Mouse (Mus musculus): ENCODE measurements at regions not wholly inside any gene's neighbourhood (a gene's known extent, or its start where the extent isn't known, plus 50 kb on each side); places are given as distances from the start of the nearest gene placed in this dataset.
"Not testable (repeated sequence)": the region's sequence is repeated elsewhere in the genome, so short reads cannot be mapped to it uniquely, and the experiment has no call there.

DNA sequence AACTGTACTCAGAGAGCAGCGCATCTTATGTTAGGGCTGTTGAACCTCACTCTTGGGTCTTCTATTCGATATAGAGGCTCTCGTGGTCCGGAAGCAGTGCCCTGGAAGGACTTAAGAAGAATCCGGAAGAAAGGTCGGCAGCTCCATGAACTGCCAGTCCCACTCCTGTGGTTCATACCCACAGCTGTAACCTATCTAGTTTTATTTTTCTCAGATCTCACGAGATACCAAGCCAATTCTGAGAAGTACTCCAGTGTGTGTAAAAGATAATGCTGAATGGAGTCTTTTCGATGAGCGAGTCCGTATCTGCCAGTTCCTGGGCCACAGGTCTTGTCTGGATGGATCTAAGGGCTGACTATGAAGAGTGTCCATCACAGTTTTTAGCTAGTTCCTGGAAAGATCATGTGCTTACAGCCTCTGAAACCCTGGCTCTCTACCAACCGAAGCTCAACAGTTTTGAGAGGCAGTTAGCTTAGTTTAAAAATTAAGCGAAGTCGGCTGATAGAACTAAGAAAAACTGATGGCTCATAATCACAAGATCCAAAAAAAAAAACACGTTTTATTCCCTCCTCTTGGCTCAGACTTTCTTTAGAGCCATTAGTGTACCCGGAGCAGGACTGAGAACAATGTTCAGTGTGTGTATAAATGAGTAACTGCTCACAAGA lies 86.5 kb upstream of the Abca1 start:
- H3K27me3 ChIP-seq (replicated peaks) = no peaks in the 10 kb centered on the region
- H3K4me1 ChIP-seq (replicated peaks) = no peaks in the 10 kb centered on the region
- H3K9ac ChIP-seq = no peak overlapping the region
- H3K27ac ChIP-seq = no peak overlapping the region
- no peaks in the 10 kb centered on the region for H3K36me3 ChIP-seq
- H3K4me3 ChIP-seq (replicated peaks) = no peak overlapping the region
- H3K4me2 ChIP-seq (replicated peaks) = no peak overlapping the region
- no peaks in the 10 kb centered on the region for H3K9me3 ChIP-seq
- ATAC-seq = no peak
- 81% methylated on average over 15 of the region's 15 CpGs for WGBS

DNA sequence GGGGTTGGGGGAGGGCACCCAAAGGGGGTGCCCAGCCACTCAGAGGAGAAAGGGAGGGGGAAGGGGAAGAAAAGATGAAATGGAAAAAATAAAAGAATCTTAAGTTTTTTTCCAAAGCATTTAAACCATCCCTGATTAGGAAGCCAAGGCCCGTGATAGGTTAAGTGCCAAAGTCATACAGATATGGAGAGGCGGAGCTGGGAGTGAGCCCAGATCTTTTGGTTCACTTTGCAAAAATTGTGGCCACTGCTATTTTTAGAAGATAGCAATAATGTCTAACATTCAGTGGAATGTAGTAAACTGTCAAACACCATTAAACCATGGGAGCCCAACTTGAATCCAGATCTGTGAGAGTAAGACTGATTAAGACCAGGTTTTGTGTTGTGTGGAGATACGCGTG lies 85.9 kb upstream of the Abca1 start:
- Histone ChIP-seq H3K4me2 (replicated peaks) (no peak overlapping the region), H3K9me3 (no peaks in the 10 kb centered on the region), H3K36me3 (no peaks in the 10 kb centered on the region), H3K27ac (no peak overlapping the region), H3K27me3 (replicated peaks) (no peaks in the 10 kb centered on the region), H3K4me1 (replicated peaks) (no peaks in the 10 kb centered on the region), H3K9ac (no peak overlapping the region), H3K4me3 (replicated peaks) (no peak overlapping the region)
- WGBS = 88% methylated on average over 4 of the region's 4 CpGs
- no peak for ATAC-seq

DNA sequence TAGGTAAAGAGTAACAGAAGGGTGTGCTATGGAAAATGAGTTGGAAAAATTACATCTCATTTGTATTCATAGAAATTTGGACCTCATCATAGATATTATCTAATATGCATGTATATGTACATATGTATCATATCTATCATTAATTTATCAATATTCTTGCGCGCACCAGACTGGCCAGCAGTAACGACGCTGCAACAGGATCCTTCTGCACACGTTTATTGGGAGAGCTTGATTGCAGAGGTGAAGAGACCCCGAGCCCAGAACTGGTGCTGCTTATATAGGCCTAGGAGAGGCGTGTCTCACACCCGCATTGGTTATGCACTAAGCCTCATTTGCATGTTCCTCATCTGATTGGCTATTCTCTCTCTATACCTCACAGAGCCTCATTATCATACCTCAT lies 83.8 kb upstream of the Abca1 start:
- 90% methylated on average over 8 of the region's 8 CpGs for WGBS
- not testable (repeated sequence) for H3K9me3 ChIP-seq; H3K4me3 ChIP-seq (replicated peaks); H3K4me2 ChIP-seq (replicated peaks); H3K36me3 ChIP-seq; H3K27ac ChIP-seq; H3K4me1 ChIP-seq (replicated peaks); H3K9ac ChIP-seq; H3K27me3 ChIP-seq (replicated peaks); ATAC-seq

DNA sequence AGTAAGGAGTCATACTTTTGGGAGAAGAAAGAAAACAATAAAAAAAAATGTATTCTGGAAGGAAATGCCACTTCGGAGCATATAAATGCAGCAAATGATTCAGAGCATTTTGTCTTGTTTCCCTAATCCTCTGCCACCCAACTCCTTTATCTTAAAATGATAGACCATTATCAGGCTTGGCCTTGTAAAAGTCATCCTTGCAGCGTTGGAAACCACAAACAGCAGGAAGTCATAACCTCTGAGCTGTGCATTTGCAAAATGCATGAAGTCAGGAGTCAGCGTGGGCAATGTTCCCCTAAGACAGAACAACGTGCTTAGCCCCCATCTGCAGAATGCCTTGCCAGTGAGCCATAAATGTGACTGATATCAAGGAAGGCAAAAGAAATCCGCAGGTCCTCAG lies 80.2 kb upstream of the Abca1 start:
- no peaks in the 10 kb centered on the region for H3K4me1 ChIP-seq (replicated peaks)
- no peak for ATAC-seq
- H3K36me3 ChIP-seq = no peaks in the 10 kb centered on the region
- WGBS = 46% methylated on average over 5 of the region's 5 CpGs
- H3K4me2 ChIP-seq (replicated peaks) = no peak overlapping the region
- H3K9ac ChIP-seq = no peak overlapping the region
- H3K27me3 ChIP-seq (replicated peaks) = no peaks in the 10 kb centered on the region
- H3K27ac ChIP-seq = no peak overlapping the region
- H3K9me3 ChIP-seq = no peaks in the 10 kb centered on the region
- no peak overlapping the region for H3K4me3 ChIP-seq (replicated peaks)

DNA sequence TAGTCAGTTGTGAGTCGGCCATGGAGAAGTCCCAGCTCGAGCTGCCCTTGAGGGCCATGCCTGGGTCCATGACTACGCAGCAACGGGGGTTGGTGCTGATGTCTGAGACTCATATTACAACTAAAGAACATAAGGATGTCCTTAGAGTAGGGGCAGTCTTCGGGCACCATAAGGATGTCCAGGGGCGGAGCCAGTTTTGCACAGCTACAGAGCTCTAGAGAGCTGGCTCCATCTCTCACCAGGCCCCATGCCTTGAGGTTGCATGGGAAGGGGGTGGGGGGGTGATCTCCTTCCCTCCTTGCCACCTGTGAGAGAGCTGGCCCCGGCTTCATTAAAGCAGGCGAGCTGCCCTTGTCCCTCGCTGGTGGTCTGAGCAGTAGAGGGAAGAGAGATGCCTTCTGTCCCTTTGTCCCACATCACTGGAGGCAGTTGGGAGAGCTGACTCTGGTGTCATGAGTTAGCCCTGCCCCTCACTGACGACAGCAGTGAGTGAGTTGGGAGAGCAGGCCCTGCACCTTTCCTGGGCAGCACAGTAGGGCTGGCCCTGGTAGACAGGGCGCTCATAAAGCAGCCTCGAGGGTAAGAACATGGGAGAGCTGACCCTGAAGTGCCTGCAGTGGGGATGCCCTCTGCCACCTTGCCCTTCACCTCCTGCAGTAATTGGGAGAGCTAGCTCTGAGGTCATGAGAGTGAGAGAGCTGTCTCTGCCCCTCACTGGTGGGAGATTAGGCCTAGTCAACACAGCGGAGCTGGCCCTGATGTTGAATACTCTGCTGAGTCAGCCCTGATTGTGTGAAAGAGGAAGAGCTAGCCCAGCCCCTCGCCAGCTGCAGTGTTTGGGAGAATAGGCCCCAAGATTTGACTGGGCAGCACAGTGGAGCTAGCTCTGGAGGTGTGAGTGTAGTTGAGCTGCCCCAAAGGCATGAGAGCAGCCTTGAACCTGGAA lies 78.9 kb upstream of the Abca1 start:
- no peaks in the 10 kb centered on the region for H3K36me3 ChIP-seq
- ATAC-seq = no peak
- WGBS = 79% methylated on average over 14 of the region's 14 CpGs

DNA sequence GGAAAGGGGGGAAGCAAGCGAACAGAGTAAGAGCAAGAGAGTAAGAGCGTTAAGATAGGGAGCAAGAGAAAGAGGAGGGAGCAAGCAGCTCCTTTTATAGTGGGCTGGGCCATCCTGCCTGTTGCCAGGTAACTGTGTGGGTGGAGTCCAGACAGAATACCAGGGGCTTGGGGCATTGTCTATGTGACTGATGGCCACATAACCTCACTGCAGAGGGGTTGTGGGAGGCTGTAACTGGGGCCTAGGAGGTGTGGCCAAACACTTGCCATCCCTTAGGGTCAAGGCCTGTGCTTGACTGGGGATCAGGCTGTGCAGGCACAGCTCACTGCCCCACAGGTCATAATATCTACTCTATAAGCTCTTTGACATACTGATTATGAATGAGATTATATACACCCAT lies 76.2 kb upstream of the Abca1 start:
- no peaks in the 10 kb centered on the region for H3K9me3 ChIP-seq
- H3K9ac ChIP-seq = no peak overlapping the region
- no peaks in the 10 kb centered on the region for H3K27me3 ChIP-seq (replicated peaks)
- no peak for ATAC-seq
- no peak overlapping the region for H3K4me3 ChIP-seq (replicated peaks)
- H3K27ac ChIP-seq = no peak overlapping the region
- no peak overlapping the region for H3K4me2 ChIP-seq (replicated peaks)
- 50% methylated on average over 2 of the region's 2 CpGs for WGBS
- H3K36me3 ChIP-seq = no peaks in the 10 kb centered on the region
- H3K4me1 ChIP-seq (replicated peaks) = no peaks in the 10 kb centered on the region

More for the DNA sequence above, 78.9 kb upstream of the Abca1 start:
- Histone ChIP-seq H3K4me2 (replicated peaks) (no peak overlapping the region), H3K4me1 (replicated peaks) (no peaks in the 10 kb centered on the region), H3K9ac (no peak overlapping the region), H3K4me3 (replicated peaks) (no peak overlapping the region), H3K9me3 (no peaks in the 10 kb centered on the region), H3K27ac (no peak overlapping the region), H3K27me3 (replicated peaks) (no peaks in the 10 kb centered on the region)

DNA sequence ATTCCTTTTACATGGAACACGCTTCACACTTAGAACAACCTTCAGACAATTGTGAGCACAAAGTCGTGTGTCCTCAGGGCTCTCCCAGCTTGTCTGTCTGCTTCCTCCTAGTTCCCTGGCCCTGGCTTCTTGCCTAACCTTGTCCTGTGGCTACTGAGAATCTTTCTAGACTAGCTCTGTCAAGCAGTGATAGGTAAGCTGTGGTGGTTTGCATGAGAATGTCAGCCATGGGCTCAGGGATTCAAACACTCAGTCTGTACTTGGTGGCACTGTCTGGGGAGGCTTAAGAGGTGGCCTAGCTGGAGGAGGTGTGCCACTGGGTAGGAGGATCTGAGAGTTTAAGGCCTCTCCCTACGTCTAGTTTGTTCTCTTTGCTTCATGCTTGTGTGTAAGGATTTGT lies 72.7 kb upstream of the Abca1 start:
- Histone ChIP-seq H3K4me3 (replicated peaks) (no peak overlapping the region), H3K9ac (no peak overlapping the region), H3K4me1 (replicated peaks) (no peaks in the 10 kb centered on the region), H3K9me3 (no peaks in the 10 kb centered on the region), H3K27me3 (replicated peaks) (no peaks in the 10 kb centered on the region), H3K27ac (no peak overlapping the region), H3K4me2 (replicated peaks) (no peak overlapping the region), H3K36me3 (no peaks in the 10 kb centered on the region)
- no peak for ATAC-seq
- WGBS = 68% methylated on average over 3 of the region's 3 CpGs

DNA sequence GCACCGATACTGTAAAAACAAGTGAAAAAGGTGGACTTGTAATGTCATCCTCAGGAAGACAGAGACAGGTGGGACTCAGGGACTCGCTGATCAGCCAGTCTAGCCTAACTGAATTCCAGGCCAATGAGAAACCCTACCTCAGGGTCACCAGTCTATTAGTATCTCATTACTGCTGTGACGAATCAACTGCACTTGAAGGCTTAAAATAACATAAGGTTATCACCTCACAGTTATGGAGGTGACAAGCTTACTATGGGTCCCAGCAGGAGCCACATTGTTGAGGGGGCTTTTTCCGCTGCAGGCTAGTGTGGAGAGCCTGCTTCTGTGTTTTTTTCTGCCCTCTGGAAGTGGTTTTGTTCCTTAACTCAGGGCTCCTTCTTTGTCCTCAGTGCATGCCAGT lies 72.2 kb upstream of the Abca1 start:
- Histone ChIP-seq H3K4me3 (replicated peaks) (no peak overlapping the region), H3K36me3 (no peaks in the 10 kb centered on the region), H3K9me3 (no peaks in the 10 kb centered on the region), H3K4me2 (replicated peaks) (no peak overlapping the region), H3K27me3 (replicated peaks) (no peaks in the 10 kb centered on the region), H3K9ac (no peak overlapping the region), H3K27ac (no peak overlapping the region), H3K4me1 (replicated peaks) (no peaks in the 10 kb centered on the region)
- WGBS = 76% methylated on average over 4 of the region's 4 CpGs
- no peak for ATAC-seq

DNA sequence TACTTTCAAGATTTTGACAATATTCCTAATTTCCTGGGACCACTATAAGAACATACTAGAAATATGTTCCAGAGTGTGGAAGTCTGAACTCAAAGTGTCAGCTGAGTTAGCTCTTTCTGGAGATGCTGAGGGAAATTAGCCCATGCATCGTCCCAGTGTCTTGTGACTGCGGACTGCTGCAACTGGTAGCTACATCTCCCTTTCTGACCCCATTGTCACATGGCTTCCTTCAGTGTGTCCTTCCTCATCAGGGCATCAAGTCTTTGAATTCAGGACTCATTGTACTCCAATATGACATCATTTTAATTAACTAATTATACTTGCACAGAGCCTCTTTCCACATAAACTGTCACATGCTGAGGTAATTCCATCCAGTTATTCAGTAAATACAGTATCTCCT lies 71.4 kb upstream of the Abca1 start:
- Histone ChIP-seq H3K4me1 (replicated peaks) (no peaks in the 10 kb centered on the region), H3K9ac (no peak overlapping the region), H3K4me2 (replicated peaks) (no peak overlapping the region), H3K36me3 (no peaks in the 10 kb centered on the region), H3K27ac (no peak overlapping the region), H3K4me3 (replicated peaks) (no peak overlapping the region), H3K9me3 (no peaks in the 10 kb centered on the region), H3K27me3 (replicated peaks) (no peaks in the 10 kb centered on the region)
- ATAC-seq = no peak
- 87% methylated on average over 2 of the region's 2 CpGs for WGBS

DNA sequence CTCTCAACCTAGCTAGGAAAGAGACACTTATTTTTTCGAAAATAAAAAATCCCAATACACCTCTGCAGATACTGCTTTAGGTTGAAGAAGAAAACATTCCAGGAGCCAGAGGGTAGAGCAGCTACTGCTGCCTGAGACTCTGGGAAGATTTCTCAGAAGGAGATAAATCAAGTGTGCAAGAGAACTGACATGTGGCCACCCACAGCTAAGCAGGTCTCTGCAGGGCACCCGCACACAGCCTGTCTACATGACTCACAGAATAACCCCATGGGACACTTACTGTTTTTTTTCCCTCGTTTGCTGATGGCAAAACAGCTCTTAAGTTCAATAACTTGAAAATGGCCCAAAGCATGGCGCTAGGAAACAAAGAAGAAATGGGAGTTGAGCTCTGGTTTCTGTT lies 68.7 kb upstream of the Abca1 start:
- WGBS = 55% methylated on average over 4 of the region's 4 CpGs
- no peak for ATAC-seq
- H3K9ac ChIP-seq = no peak overlapping the region
- H3K9me3 ChIP-seq = no peaks in the 10 kb centered on the region
- H3K4me3 ChIP-seq (replicated peaks) = no peak overlapping the region
- H3K27me3 ChIP-seq (replicated peaks) = no peaks in the 10 kb centered on the region
- no peaks in the 10 kb centered on the region for H3K36me3 ChIP-seq
- H3K4me2 ChIP-seq (replicated peaks) = no peak overlapping the region
- H3K4me1 ChIP-seq (replicated peaks) = no peaks in the 10 kb centered on the region
- no peak overlapping the region for H3K27ac ChIP-seq

DNA sequence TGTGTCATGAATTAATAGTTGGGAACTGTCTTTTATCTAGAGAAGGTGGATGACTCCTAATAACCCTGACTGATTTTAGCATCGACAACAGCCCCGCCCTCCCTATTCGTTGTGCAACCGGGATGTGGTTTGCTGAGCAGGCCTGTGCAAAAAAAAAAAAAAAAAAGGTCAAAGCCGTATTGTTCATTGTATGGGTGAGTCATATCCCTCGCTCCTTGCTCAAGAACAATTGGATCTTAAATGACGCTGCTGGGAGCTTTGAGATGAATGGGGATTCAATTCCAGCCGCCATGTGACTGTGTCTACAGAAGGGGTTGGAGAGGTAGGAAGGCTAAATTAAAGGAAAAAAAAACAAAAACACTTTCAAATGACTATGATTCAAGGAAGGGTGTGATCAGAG lies 68.1 kb upstream of the Abca1 start:
- Histone ChIP-seq H3K9me3 (no peaks in the 10 kb centered on the region), H3K27ac (no peak overlapping the region), H3K9ac (no peak overlapping the region), H3K36me3 (no peaks in the 10 kb centered on the region), H3K27me3 (replicated peaks) (no peaks in the 10 kb centered on the region), H3K4me1 (replicated peaks) (no peaks in the 10 kb centered on the region), H3K4me2 (replicated peaks) (no peak overlapping the region), H3K4me3 (replicated peaks) (no peak overlapping the region)
- peak; percentile 86 for ATAC-seq
- WGBS = 64% methylated on average over 8 of the region's 8 CpGs

DNA sequence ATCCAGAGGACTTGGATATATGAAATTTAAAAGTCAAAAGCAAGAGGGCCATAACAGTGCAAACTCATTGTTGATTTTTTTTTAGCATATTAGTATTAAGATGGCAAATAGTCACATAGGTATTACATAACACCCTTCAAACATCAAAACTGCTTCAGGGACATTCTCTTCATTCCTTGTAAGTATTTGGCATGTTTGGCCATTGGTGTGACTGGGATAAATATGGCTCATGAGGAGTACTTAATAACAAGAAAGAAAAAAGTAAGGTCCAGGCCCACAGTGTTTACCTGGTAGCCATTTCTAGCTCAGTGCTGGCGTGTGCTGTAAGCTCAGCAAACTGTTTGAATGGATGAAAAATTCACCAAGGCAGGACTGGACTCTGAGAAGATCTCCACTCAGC lies 67.4 kb upstream of the Abca1 start:
- H3K27ac ChIP-seq = no peak overlapping the region
- H3K9me3 ChIP-seq = no peaks in the 10 kb centered on the region
- H3K36me3 ChIP-seq = no peaks in the 10 kb centered on the region
- no peak overlapping the region for H3K9ac ChIP-seq
- no peak overlapping the region for H3K4me2 ChIP-seq (replicated peaks)
- ATAC-seq = no peak
- no peak overlapping the region for H3K4me3 ChIP-seq (replicated peaks)
- 73% methylated on average over 1 of the region's 1 CpGs for WGBS
- H3K27me3 ChIP-seq (replicated peaks) = no peaks in the 10 kb centered on the region
- no peaks in the 10 kb centered on the region for H3K4me1 ChIP-seq (replicated peaks)

DNA sequence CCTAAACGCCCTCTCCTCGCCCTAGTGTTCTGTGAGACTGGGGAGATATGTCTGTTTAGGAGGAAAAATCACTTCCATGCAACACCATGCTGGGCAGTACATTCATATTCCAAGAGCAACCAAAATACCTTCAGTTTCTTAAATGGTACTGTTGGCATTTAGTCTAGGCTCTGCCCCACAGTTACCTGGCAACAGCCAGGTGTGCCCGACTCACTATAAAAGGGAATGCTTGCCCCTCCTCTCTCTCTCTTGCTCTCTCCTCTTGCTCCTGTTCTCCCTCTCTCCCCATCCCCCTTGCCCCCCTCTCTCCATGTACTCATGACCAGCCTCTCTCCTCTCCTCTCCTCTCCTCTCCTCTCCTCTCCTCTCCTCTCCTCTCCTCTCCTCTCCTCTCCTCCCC lies 66.7 kb upstream of the Abca1 start:
- Histone ChIP-seq H3K4me1 (replicated peaks) (no peaks in the 10 kb centered on the region), H3K27me3 (replicated peaks) (no peaks in the 10 kb centered on the region), H3K36me3 (no peaks in the 10 kb centered on the region), H3K4me2 (replicated peaks) (no peak overlapping the region), H3K9me3 (no peaks in the 10 kb centered on the region), H3K9ac (no peak overlapping the region), H3K27ac (no peak overlapping the region), H3K4me3 (replicated peaks) (no peak overlapping the region)
- WGBS = 82% methylated on average over 3 of the region's 3 CpGs
- no peak for ATAC-seq

All from intestine, embryonic 15.5 days (tissue).